ENCODE assay signal across 20 mouse cellular contexts in the genomic region with DNA sequence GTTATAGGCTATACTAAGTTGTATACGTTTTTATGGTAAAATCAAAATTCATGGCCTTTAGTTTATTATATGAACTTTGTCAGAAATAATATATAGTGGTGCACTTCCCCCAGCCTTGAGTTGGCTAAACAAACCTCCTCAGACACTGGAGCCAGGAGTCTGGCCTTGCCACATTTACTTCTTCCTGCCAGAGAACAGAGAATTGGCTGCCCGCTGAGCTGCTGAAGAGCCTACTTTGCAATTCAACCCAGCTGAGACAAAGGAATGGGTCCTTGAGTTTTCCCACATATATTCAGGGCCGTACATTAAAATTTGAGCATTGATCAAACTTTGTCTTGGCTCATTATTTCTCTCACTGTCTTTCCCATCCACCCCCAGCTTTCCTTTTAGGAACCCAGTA.
A peak's percentile ranks its signal among the peaks of the same experiment; 100 is the strongest.
DNase-seq lines count a peak whose midpoint lies in the region; TF ChIP-seq lines count a peak whose summit lies in the region.
"Had no signal": no experiment of that assay in that cellular context is flagged by ENCODE, and none has a peak within 500 bp of the region (broad histone marks: within the 10 kb centered on the region; RNA-seq: fewer than 3 reads in every experiment).

No protein-coding gene starts in this region.

- H3K9me3 ChIP-seq in limb, embryonic 10.5 days (replicated peaks), result no peaks in the 10 kb centered on the region
- H3K9me3 ChIP-seq: embryonic facial prominence, embryonic 13.5 days; forebrain, embryonic 12.5 days; G1E; heart, embryonic 15.5 days; hindbrain, embryonic 13.5 days had no signal

- no peak for TF ChIP-seq POLR2A in cerebellum, adult 2 months (IDR thresholded peaks at IDR 0.05; ENCODE audit: borderline replicate concordance, insufficient read depth, low read length)

- H3K4me3 ChIP-seq in cerebellum, adult 2 months (replicated peaks; ENCODE audit: insufficient read depth, low read depth, low read length), result no peak overlapping the region
- H3K4me3 ChIP-seq in limb, embryonic 10.5 days, result no peak overlapping the region
- H3K4me3 ChIP-seq: embryonic facial prominence, embryonic 13.5 days; forebrain, embryonic 12.5 days; heart, adult 2 months; heart, embryonic 15.5 days; hindbrain, embryonic 13.5 days had no signal

- no peaks in the 10 kb centered on the region for H3K4me1 ChIP-seq in cerebellum, adult 2 months (ENCODE audit: control insufficient read depth, insufficient read depth, low read length)
- no peaks in the 10 kb centered on the region for H3K4me1 ChIP-seq in limb, embryonic 10.5 days
- H3K4me1 ChIP-seq: embryonic facial prominence, embryonic 13.5 days; forebrain, embryonic 12.5 days; heart, embryonic 15.5 days; hindbrain, embryonic 13.5 days had no signal

- no peak for TF ChIP-seq CTCF in cerebellum, adult 2 months (IDR thresholded peaks at IDR 0.05; ENCODE audit: borderline replicate concordance, insufficient read depth, low read depth, low read length)

- 45% methylated on average over 3 of the region's 3 CpGs for WGBS in cerebellum, adult 2 months
- 82% methylated on average over 3 of the region's 3 CpGs for WGBS in limb, embryonic 10.5 days

- H3K36me3 ChIP-seq in limb, embryonic 10.5 days, result no peaks in the 10 kb centered on the region
- H3K36me3 ChIP-seq: embryonic facial prominence, embryonic 13.5 days; forebrain, embryonic 12.5 days; G1E; heart, embryonic 15.5 days; hindbrain, embryonic 13.5 days had no signal

- H3K27ac ChIP-seq in cerebellum, adult 2 months (ENCODE audit: insufficient read depth, low read length), result no peak overlapping the region
- no peak overlapping the region for H3K27ac ChIP-seq in limb, embryonic 10.5 days
- H3K27ac ChIP-seq: embryonic facial prominence, embryonic 13.5 days; forebrain, embryonic 12.5 days; heart, adult 2 months; heart, embryonic 15.5 days; hindbrain, embryonic 13.5 days; hindbrain, postnatal 0 days had no signal

- peak; percentile 48 for DNase-seq in ES-CJ7 (ENCODE audit: low read depth, low spot score)
- peak; percentile 79 for DNase-seq in R1 (ENCODE audit: low read depth, low spot score)
- DNase-seq in cerebellum, adult 2 months, result peak; percentile 25 to 54
- peak; percentile 25 to 54 for DNase-seq in cerebellum, postnatal 25 days
- no peak for DNase-seq in limb, embryonic 10.5 days (ENCODE audit: low spot score)
- no peak for DNase-seq in kidney, adult 9 months
- DNase-seq in frontal cortex, postnatal 14 days (ENCODE audit: low spot score in 2 of 2), result no peak
- DNase-seq: adrenal gland, adult 8-10 months; adrenal gland, postnatal 36 days; gastrocnemius, postnatal 14 days; heart, adult 2 months; heart, postnatal 14 days; kidney, adult 18-20 months had no signal

- no peaks in the 10 kb centered on the region for H3K27me3 ChIP-seq in cerebellum, adult 2 months (ENCODE audit: control insufficient read depth, insufficient read depth, low read length)
- H3K27me3 ChIP-seq in limb, embryonic 10.5 days (ENCODE audit: low read depth, poor library complexity, severe bottlenecking), result no peaks in the 10 kb centered on the region
- H3K27me3 ChIP-seq: CH12.LX; embryonic facial prominence, embryonic 13.5 days; forebrain, embryonic 12.5 days; heart, embryonic 15.5 days; hindbrain, embryonic 13.5 days had no signal

Comparison
In these comparisons a context has a peak if more than half of its experiments do, and no peak if none do; other contexts are left out.
1. DNase-seq: peak in ES-CJ7 (single experiment), R1 (single experiment), cerebellum, adult 2 months (2 of 2) and cerebellum, postnatal 25 days (2 of 2); none in limb, embryonic 10.5 days (single experiment), kidney, adult 9 months (single experiment) and frontal cortex, postnatal 14 days (0 of 2).